Mouse (Mus musculus): ENCODE measurements at regions not wholly inside any gene's neighbourhood (a gene's known extent, or its start where the extent isn't known, plus 50 kb on each side); places are given as distances from the start of the nearest gene placed in this dataset.

GRCm38 (mm10) chr9:50135939-50136635 is 208.7 kb downstream of the Rpl10-ps3 start:
- no peak for DNase-seq (ENCODE audit: low read depth)
- TF ChIP-seq POLR2A (IDR thresholded peaks at IDR 0.05; ENCODE audit: borderline replicate concordance, extremely low read depth, insufficient read depth, insufficient read length, poor library complexity, severe bottlenecking), result no peak
- TF ChIP-seq CTCF (IDR thresholded peaks at IDR 0.05; ENCODE audit: borderline replicate concordance, extremely low read depth, insufficient read depth, insufficient read length), result no peak

- DNase-seq (ENCODE audit: low read depth), result peak; percentile 41
- TF ChIP-seq POLR2A (IDR thresholded peaks at IDR 0.05; ENCODE audit: borderline replicate concordance, extremely low read depth, insufficient read depth, insufficient read length, poor library complexity, severe bottlenecking) (no peak), CTCF (IDR thresholded peaks at IDR 0.05; ENCODE audit: borderline replicate concordance, extremely low read depth, insufficient read depth, insufficient read length) (no peak)
Observed at GRCm38 (mm10) chr9:50124241-50124640, 220.5 kb downstream of the Rpl10-ps3 start.

- DNase-seq (ENCODE audit: low read depth), result peak; percentile 82
- TF ChIP-seq POLR2A (IDR thresholded peaks at IDR 0.05; ENCODE audit: borderline replicate concordance, extremely low read depth, insufficient read depth, insufficient read length, poor library complexity, severe bottlenecking) (no peak), CTCF (IDR thresholded peaks at IDR 0.05; ENCODE audit: borderline replicate concordance, extremely low read depth, insufficient read depth, insufficient read length) (no peak)
Observed at GRCm38 (mm10) chr9:50120820-50121599, 223.8 kb downstream of the Rpl10-ps3 start.

- DNase-seq (ENCODE audit: low read depth), result no peak
- no peak for TF ChIP-seq POLR2A (IDR thresholded peaks at IDR 0.05; ENCODE audit: borderline replicate concordance, extremely low read depth, insufficient read depth, insufficient read length, poor library complexity, severe bottlenecking)
- no peak for TF ChIP-seq CTCF (IDR thresholded peaks at IDR 0.05; ENCODE audit: borderline replicate concordance, extremely low read depth, insufficient read depth, insufficient read length)
Observed at GRCm38 (mm10) chr9:50119412-50119811, 225.4 kb downstream of the Rpl10-ps3 start.

DNA sequence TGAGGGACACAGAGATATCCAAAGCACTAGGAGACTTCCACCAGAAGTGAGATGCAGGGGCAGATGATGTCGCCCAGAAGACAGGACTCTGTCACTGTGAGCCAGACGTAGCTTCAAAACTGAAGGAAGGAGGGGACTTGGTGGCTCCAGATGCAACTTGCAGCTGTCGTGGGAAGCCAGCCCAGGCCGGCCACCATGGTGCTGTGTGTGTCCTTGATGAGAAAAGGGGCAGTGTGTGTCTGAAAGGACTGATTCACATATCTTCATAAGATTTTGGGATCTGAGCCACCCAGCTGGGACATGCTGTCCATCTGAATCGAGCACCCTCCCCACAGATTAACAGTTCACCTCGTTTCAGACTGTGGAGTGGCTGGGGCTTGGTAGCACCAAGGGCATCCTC is 226.2 kb downstream of the Rpl10-ps3 start:
- no peak for DNase-seq (ENCODE audit: low read depth)
- TF ChIP-seq POLR2A (IDR thresholded peaks at IDR 0.05; ENCODE audit: borderline replicate concordance, extremely low read depth, insufficient read depth, insufficient read length, poor library complexity, severe bottlenecking) (no peak), CTCF (IDR thresholded peaks at IDR 0.05; ENCODE audit: borderline replicate concordance, extremely low read depth, insufficient read depth, insufficient read length) (no peak)

GRCm38 (mm10) chr9:50106551-50106950 is 238.2 kb downstream of the Rpl10-ps3 start:
- peak; percentile 70 for DNase-seq (ENCODE audit: low read depth)
- no peak for TF ChIP-seq CTCF (IDR thresholded peaks at IDR 0.05; ENCODE audit: borderline replicate concordance, extremely low read depth, insufficient read depth, insufficient read length)
- no peak for TF ChIP-seq POLR2A (IDR thresholded peaks at IDR 0.05; ENCODE audit: borderline replicate concordance, extremely low read depth, insufficient read depth, insufficient read length, poor library complexity, severe bottlenecking)

DNA sequence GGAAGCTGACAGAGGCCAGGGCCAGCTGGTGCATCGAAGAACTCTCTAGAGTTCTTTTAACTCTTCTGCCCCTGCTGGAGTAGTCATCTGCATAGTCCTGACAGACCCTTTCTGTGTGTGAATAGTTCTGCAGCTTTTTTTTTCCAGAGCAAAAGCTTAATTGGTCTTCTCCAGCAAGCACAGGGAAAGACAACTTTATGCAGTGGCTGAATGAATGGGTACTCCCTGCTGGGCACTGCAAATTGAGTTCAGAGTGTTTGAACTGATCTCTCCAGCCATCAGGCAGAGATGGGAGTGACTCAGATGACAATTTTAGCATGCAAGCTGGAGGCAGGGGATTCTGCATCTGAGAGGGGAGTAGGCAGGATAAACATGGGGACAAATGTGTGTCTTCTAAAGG is 242.0 kb downstream of the Rpl10-ps3 start:
- TF ChIP-seq CTCF (IDR thresholded peaks at IDR 0.05; ENCODE audit: borderline replicate concordance, extremely low read depth, insufficient read depth, insufficient read length), result no peak
- DNase-seq (ENCODE audit: low read depth), result peak; percentile 58

- TF ChIP-seq CTCF (IDR thresholded peaks at IDR 0.05; ENCODE audit: borderline replicate concordance, extremely low read depth, insufficient read depth, insufficient read length) (no peak), POLR2A (IDR thresholded peaks at IDR 0.05; ENCODE audit: borderline replicate concordance, extremely low read depth, insufficient read depth, insufficient read length, poor library complexity, severe bottlenecking) (no peak)
- DNase-seq (ENCODE audit: low read depth), result no peak
Observed at GRCm38 (mm10) chr9:50101061-50101460, 243.7 kb downstream of the Rpl10-ps3 start.

GRCm38 (mm10) chr9:50090968-50091367 is 253.8 kb downstream of the Rpl10-ps3 start:
- no peak for DNase-seq (ENCODE audit: low read depth)

DNA sequence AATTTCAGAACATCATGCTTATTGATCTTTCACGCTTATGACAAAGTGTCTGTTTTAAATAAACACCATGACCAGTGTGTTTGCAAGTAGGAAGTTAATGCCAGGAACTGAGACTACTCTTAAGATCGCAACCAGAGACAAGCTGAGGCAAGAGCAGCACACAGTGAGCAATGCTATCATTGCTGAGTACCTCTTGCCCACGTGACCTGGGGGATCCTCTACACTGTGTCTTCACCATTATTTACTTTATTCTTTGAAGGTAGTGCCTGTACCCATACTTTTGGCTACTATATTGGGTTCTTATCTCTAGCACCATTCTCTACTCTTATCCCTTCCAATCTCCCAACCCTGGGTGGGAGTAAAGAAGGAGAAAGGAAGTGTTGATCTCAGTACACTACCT is 254.9 kb downstream of the Rpl10-ps3 start:
- no peak for DNase-seq (ENCODE audit: low read depth)
- no peak for TF ChIP-seq CTCF (IDR thresholded peaks at IDR 0.05; ENCODE audit: borderline replicate concordance, extremely low read depth, insufficient read depth, insufficient read length)
- TF ChIP-seq POLR2A (IDR thresholded peaks at IDR 0.05; ENCODE audit: borderline replicate concordance, extremely low read depth, insufficient read depth, insufficient read length, poor library complexity, severe bottlenecking), result no peak

More at GRCm38 (mm10) chr9:50090968-50091367, 253.8 kb downstream of the Rpl10-ps3 start:
- TF ChIP-seq CTCF (IDR thresholded peaks at IDR 0.05; ENCODE audit: borderline replicate concordance, extremely low read depth, insufficient read depth, insufficient read length), result no peak
- TF ChIP-seq POLR2A (IDR thresholded peaks at IDR 0.05; ENCODE audit: borderline replicate concordance, extremely low read depth, insufficient read depth, insufficient read length, poor library complexity, severe bottlenecking), result no peak

DNA sequence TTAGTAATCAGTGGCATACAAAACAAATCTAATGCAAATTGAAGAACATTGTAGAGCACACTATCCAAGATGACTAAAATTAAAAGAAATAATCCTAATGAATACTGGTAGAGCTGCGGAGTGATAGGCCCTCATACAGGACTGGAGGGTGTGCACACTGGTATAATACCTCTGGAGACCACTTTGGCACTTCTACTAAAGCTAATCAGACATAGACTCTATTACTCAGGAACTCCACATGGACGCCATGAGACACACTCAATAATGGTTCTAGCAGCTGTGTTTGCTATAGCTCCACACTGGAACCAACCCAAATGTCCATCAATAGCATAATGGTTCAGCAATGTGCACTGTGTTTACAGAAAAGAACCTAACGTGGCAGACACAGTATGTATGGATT is 264.6 kb downstream of the Rpl10-ps3 start:
- peak; percentile 69 for DNase-seq (ENCODE audit: low read depth)
- no peak for TF ChIP-seq POLR2A (IDR thresholded peaks at IDR 0.05; ENCODE audit: borderline replicate concordance, extremely low read depth, insufficient read depth, insufficient read length, poor library complexity, severe bottlenecking)
- TF ChIP-seq CTCF (IDR thresholded peaks at IDR 0.05; ENCODE audit: borderline replicate concordance, extremely low read depth, insufficient read depth, insufficient read length), result no peak

DNA sequence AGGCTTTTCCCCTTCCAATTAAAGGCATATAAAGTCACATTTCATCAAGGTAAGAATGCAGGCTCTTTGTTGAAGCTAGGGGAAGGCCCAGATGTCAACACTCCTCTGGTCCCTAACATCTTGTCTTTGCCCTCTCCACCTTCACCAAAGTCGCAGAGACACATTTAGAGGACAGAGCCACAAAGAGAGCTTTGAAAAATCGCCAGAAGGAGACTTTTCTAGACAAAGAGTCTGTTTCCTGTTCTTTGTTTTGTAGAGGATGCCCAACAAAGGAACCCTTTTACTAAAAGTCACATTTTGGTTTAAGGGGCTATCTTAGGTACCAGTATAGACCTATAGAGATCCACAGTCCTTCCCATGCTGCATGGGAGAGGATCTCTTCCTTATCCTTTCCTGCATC is 269.9 kb upstream of the Ncam1 start:
- no peak for TF ChIP-seq POLR2A (IDR thresholded peaks at IDR 0.05; ENCODE audit: borderline replicate concordance, extremely low read depth, insufficient read depth, insufficient read length, poor library complexity, severe bottlenecking)
- no peak for TF ChIP-seq CTCF (IDR thresholded peaks at IDR 0.05; ENCODE audit: borderline replicate concordance, extremely low read depth, insufficient read depth, insufficient read length)
- no peak for DNase-seq (ENCODE audit: low read depth)

Measured in brain, embryonic 14.5 days (tissue).